Mouse (Mus musculus): ENCODE measurements around the gene Med1.

DNA sequence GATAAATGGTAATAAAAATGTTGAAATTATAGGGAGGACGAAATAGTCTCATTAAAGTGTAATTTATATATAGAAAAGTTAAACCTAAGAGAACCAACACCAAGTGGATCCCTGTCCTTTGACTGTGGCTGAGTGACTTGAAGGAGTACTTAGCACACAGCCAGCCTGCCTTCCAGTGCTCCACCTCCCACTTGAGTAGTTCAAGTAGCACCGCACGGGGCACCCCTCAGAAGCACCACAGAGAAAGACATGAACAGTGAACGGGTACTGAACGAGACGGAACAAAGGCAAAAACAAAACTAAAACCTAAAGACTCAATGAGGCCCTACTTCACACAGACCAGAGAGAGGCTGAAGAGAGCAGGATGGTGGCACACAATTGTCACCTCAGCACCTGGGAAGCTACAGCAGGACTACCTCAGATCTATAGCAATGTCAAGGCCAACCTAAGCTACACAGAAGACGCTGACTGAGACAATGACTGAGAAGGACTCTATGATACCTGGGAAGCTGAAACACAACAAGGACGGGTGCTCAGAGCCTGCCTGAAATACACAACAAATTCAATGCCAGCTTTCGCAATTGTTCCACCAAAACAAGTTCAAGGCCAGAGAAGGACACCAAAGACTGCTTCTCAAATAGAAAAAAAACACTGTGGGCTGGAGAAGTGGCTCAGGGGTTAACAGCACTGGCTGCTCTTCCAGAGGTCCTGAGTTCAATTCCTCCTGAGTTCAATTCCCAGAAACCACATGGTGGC is 5.3 kb downstream of the Med1 start:
- TF ChIP-seq POLR2A (IDR thresholded peaks at IDR 0.05; ENCODE audit: control insufficient read depth, extremely low read depth, insufficient read depth, low read length, poor library complexity) (no peak), CTCF (IDR thresholded peaks at IDR 0.05; ENCODE audit: borderline replicate concordance, control insufficient read depth, extremely low read depth, insufficient read depth, low read length, poor library complexity) (no peak)
